Mouse (Mus musculus): ENCODE measurements around the gene Baiap2l1.

GRCm38 (mm10) chr5:144274904-144275303, 83.0 kb downstream of the Baiap2l1 start:
- TF ChIP-seq POLR2A (IDR thresholded peaks at IDR 0.05; ENCODE audit: extremely low read depth, insufficient read depth, low read length) (no peak), CTCF (IDR thresholded peaks at IDR 0.05; ENCODE audit: low read depth, low read length) (no peak)

Measured in liver, adult 2 months (tissue).